Mouse (Mus musculus): ENCODE data around the gene Cbfa2t3. TPM values are rescaled to one million over a fixed set of nuclear protein-coding genes. Genes with fewer than 3 reads are reported as not detected.

The Cbfa2t3 gene
- polyA plus RNA-seq, 1 experiment from 2014 or later: 6.8 TPM

- H3K4me1 ChIP-seq (replicated peaks; ENCODE audit: control insufficient read depth, insufficient read depth, low read length): peaks cover 11% of the 10 kb centered on the region
- no peaks in the 10 kb centered on the region for H3K27me3 ChIP-seq (ENCODE audit: control insufficient read depth, insufficient read depth, low read depth, low read length)
- ATAC-seq (ENCODE audit: low read depth): no peak
- H3K4me2 ChIP-seq (ENCODE audit: low read depth, low read length): no peak overlapping the region
- H3K9me3 ChIP-seq (ENCODE audit: control insufficient read depth, low read length): no peaks in the 10 kb centered on the region
- no peak overlapping the region for H3K27ac ChIP-seq (ENCODE audit: low read length)
- H3K36me3 ChIP-seq (ENCODE audit: control insufficient read depth, insufficient read depth, low read length): peaks cover 3% of the 10 kb centered on the region; the same call in 1 of the 2 replicates
- H3K9ac ChIP-seq (ENCODE audit: low read length): no peak overlapping the region
- no peak overlapping the region for H3K4me3 ChIP-seq (ENCODE audit: low read length)
- WGBS: 70% methylated on average over 6 of the region's 6 CpGs
These were observed 80.1 kb downstream of the Cbfa2t3 start for GRCm38 (mm10) chr8:122618660-122619378.

GRCm38 (mm10) chr8:122617947-122618546 lies 80.9 kb downstream of the Cbfa2t3 start:
- peaks cover 11% of the 10 kb centered on the region for H3K4me1 ChIP-seq (replicated peaks; ENCODE audit: control insufficient read depth, insufficient read depth, low read length)
- H3K9me3 ChIP-seq (ENCODE audit: control insufficient read depth, low read length): no peaks in the 10 kb centered on the region
- H3K36me3 ChIP-seq (ENCODE audit: control insufficient read depth, insufficient read depth, low read length): peaks cover 5% of the 10 kb centered on the region; the same call in 1 of the 2 replicates
- no peak overlapping the region for H3K9ac ChIP-seq (ENCODE audit: low read length)
- 31% methylated on average over 5 of the region's 7 CpGs for WGBS
- no peak overlapping the region for H3K4me2 ChIP-seq (ENCODE audit: low read depth, low read length)
- ATAC-seq (ENCODE audit: low read depth): peak; percentile 32; the same call in 1 of the 2 replicates
- no peaks in the 10 kb centered on the region for H3K27me3 ChIP-seq (ENCODE audit: control insufficient read depth, insufficient read depth, low read depth, low read length)
- no peak overlapping the region for H3K27ac ChIP-seq (ENCODE audit: low read length)
- H3K4me3 ChIP-seq (ENCODE audit: low read length): no peak overlapping the region

GRCm38 (mm10) chr8:122616181-122616905 lies 82.6 kb downstream of the Cbfa2t3 start:
- 37% methylated on average over 9 of the region's 9 CpGs for whole genome bisulfite sequencing
- ATAC-seq (ENCODE audit: low read depth): peak; percentile 14; the same call in 1 of the 2 replicates
- H3K9ac ChIP-seq (ENCODE audit: low read length): no peak overlapping the region

GRCm38 (mm10) chr8:122611295-122612133 lies 87.4 kb downstream of the Cbfa2t3 start, which contains the start of the genes Galns and Trappc2l:
TSS of gene Galns (minus strand) at chr8:122611463.
TSS of gene Trappc2l (plus strand) at chr8:122611640.
- peak; percentile 98 for ATAC-seq (ENCODE audit: low read depth)
- under 1% methylated on average over 56 of the region's 57 CpGs for WGBS
- peak within 1 kb of the TSS; percentile 87 for H3K27ac ChIP-seq (ENCODE audit: low read length)
- H3K4me1 ChIP-seq (replicated peaks; ENCODE audit: control insufficient read depth, insufficient read depth, low read length): peaks cover 20% of the 10 kb centered on the region
- peaks cover 5% of the 10 kb centered on the region; the same call in 1 of the 2 replicates for H3K36me3 ChIP-seq (ENCODE audit: control insufficient read depth, insufficient read depth, low read length)
- peak within 1 kb of the TSS; percentile 71 for H3K4me3 ChIP-seq (ENCODE audit: low read length)
- no peaks in the 10 kb centered on the region for H3K27me3 ChIP-seq (ENCODE audit: control insufficient read depth, insufficient read depth, low read depth, low read length)
- peak within 1 kb of the TSS; percentile 89 for H3K4me2 ChIP-seq (ENCODE audit: low read depth, low read length)
- peak within 1 kb of the TSS; percentile 79 for H3K9ac ChIP-seq (ENCODE audit: low read length)
- no peaks in the 10 kb centered on the region for H3K9me3 ChIP-seq (ENCODE audit: control insufficient read depth, low read length)

More at GRCm38 (mm10) chr8:122616181-122616905, 82.6 kb downstream of the Cbfa2t3 start:
- Histone ChIP-seq H3K4me3 (ENCODE audit: low read length) (no peak overlapping the region), H3K36me3 (ENCODE audit: control insufficient read depth, insufficient read depth, low read length) (peaks cover 5% of the 10 kb centered on the region; the same call in 1 of the 2 replicates), H3K27ac (ENCODE audit: low read length) (peak overlapping the region; percentile 40; the same call in 1 of the 2 replicates), H3K4me1 (replicated peaks; ENCODE audit: control insufficient read depth, insufficient read depth, low read length) (peaks cover 19% of the 10 kb centered on the region), H3K9me3 (ENCODE audit: control insufficient read depth, low read length) (no peaks in the 10 kb centered on the region), H3K27me3 (ENCODE audit: control insufficient read depth, insufficient read depth, low read depth, low read length) (no peaks in the 10 kb centered on the region), H3K4me2 (ENCODE audit: low read depth, low read length) (no peak overlapping the region)

GRCm38 (mm10) chr8:122610612-122611277 lies 88.2 kb downstream of the Cbfa2t3 start:
- Histone ChIP-seq H3K9ac (ENCODE audit: low read length) (peak overlapping the region; percentile 79), H3K4me1 (replicated peaks; ENCODE audit: control insufficient read depth, insufficient read depth, low read length) (peaks cover 12% of the 10 kb centered on the region), H3K4me2 (ENCODE audit: low read depth, low read length) (peak overlapping the region; percentile 89), H3K27ac (ENCODE audit: low read length) (peak overlapping the region; percentile 71), H3K27me3 (ENCODE audit: control insufficient read depth, insufficient read depth, low read depth, low read length) (no peaks in the 10 kb centered on the region), H3K9me3 (ENCODE audit: control insufficient read depth, low read length) (no peaks in the 10 kb centered on the region), H3K36me3 (ENCODE audit: control insufficient read depth, insufficient read depth, low read length) (peaks cover 5% of the 10 kb centered on the region; the same call in 1 of the 2 replicates), H3K4me3 (ENCODE audit: low read length) (peak overlapping the region; percentile 71)
- peak; percentile 26 for ATAC-seq (ENCODE audit: low read depth)
- WGBS: 4% methylated on average over 20 of the region's 20 CpGs

GRCm38 (mm10) chr8:122610209-122610608 lies 88.7 kb downstream of the Cbfa2t3 start:
- ATAC-seq (ENCODE audit: low read depth): no peak
- no peaks in the 10 kb centered on the region for H3K9me3 ChIP-seq (ENCODE audit: control insufficient read depth, low read length)
- H3K4me3 ChIP-seq (ENCODE audit: low read length): no peak overlapping the region; the same call in 1 of the 2 replicates
- H3K36me3 ChIP-seq (ENCODE audit: control insufficient read depth, insufficient read depth, low read length): peaks cover 5% of the 10 kb centered on the region; the same call in 1 of the 2 replicates
- peak overlapping the region; percentile 89 for H3K4me2 ChIP-seq (ENCODE audit: low read depth, low read length)
- H3K27ac ChIP-seq (ENCODE audit: low read length): no peak overlapping the region
- peaks cover 12% of the 10 kb centered on the region for H3K4me1 ChIP-seq (replicated peaks; ENCODE audit: control insufficient read depth, insufficient read depth, low read length)
- H3K27me3 ChIP-seq (ENCODE audit: control insufficient read depth, insufficient read depth, low read depth, low read length): no peaks in the 10 kb centered on the region
- WGBS: 52% methylated on average over 4 of the region's 4 CpGs
- no peak overlapping the region; the same call in 1 of the 2 replicates for H3K9ac ChIP-seq (ENCODE audit: low read length)

GRCm38 (mm10) chr8:122606810-122607209 lies 92.1 kb downstream of the Cbfa2t3 start:
- Histone ChIP-seq H3K9ac (ENCODE audit: low read length) (no peak overlapping the region), H3K36me3 (ENCODE audit: control insufficient read depth, insufficient read depth, low read length) (no peaks in the 10 kb centered on the region), H3K27me3 (ENCODE audit: control insufficient read depth, insufficient read depth, low read depth, low read length) (no peaks in the 10 kb centered on the region), H3K9me3 (ENCODE audit: control insufficient read depth, low read length) (no peaks in the 10 kb centered on the region), H3K4me3 (ENCODE audit: low read length) (no peak overlapping the region), H3K4me1 (replicated peaks; ENCODE audit: control insufficient read depth, insufficient read depth, low read length) (peaks cover 3% of the 10 kb centered on the region; the same call in 1 of the 2 replicates), H3K4me2 (ENCODE audit: low read depth, low read length) (no peak overlapping the region), H3K27ac (ENCODE audit: low read length) (no peak overlapping the region)
- no peak for ATAC-seq (ENCODE audit: low read depth)
- 75% methylated on average over 11 of the region's 12 CpGs for WGBS

- no peak for ATAC-seq (ENCODE audit: low read depth)
- Histone ChIP-seq H3K4me3 (ENCODE audit: low read length) (no peak overlapping the region), H3K27me3 (ENCODE audit: control insufficient read depth, insufficient read depth, low read depth, low read length) (no peaks in the 10 kb centered on the region), H3K4me2 (ENCODE audit: low read depth, low read length) (no peak overlapping the region), H3K27ac (ENCODE audit: low read length) (no peak overlapping the region), H3K4me1 (replicated peaks; ENCODE audit: control insufficient read depth, insufficient read depth, low read length) (no peaks in the 10 kb centered on the region), H3K36me3 (ENCODE audit: control insufficient read depth, insufficient read depth, low read length) (no peaks in the 10 kb centered on the region), H3K9ac (ENCODE audit: low read length) (no peak overlapping the region), H3K9me3 (ENCODE audit: control insufficient read depth, low read length) (no peaks in the 10 kb centered on the region)
- 65% methylated on average over 4 of the region's 4 CpGs for WGBS
These were observed 93.5 kb downstream of the Cbfa2t3 start for GRCm38 (mm10) chr8:122605367-122605766.

All from lung, embryonic 16.5 days (tissue).